Mouse (Mus musculus) adrenal gland (tissue): Measurements from ENCODE around the gene Ppih.

Experiments used
- intact Hi-C: fragments of 180-260 bp; cut with DNase I; formaldehyde crosslinking; loops from one replicate; pipeline ENCODE4 v1.15.1; 2025
- long read RNA-seq, 2 experiments: library from polyadenylated mRNA; unstranded; transcript quantifications; one replicate each; pipeline ENCODE4 v2.0.0; 2020; ENCODE audit warnings: borderline replicate concordance in 1 of 2; ENCODE audit not compliant: insufficient replicate concordance in 1 of 2

Gene Ppih
- long read RNA-seq, experiment 1, transcript Ppih-203 (10 exons, 800 nt), result major isoform, 9 of 16 reads
- long read RNA-seq, experiment 1, partial matches to known transcripts, result 0 of 16 reads
- long read RNA-seq, experiment 1, other reads (novel, unspliced or antisense), result 3 of 16 reads
- long read RNA-seq, experiment 2, transcript Ppih-203 (10 exons, 800 nt), result major isoform, 5 of 11 reads
- long read RNA-seq, experiment 2, partial matches to known transcripts, result 0 of 11 reads
- long read RNA-seq, experiment 2, other reads (novel, unspliced or antisense), result 0 of 11 reads

DNA sequence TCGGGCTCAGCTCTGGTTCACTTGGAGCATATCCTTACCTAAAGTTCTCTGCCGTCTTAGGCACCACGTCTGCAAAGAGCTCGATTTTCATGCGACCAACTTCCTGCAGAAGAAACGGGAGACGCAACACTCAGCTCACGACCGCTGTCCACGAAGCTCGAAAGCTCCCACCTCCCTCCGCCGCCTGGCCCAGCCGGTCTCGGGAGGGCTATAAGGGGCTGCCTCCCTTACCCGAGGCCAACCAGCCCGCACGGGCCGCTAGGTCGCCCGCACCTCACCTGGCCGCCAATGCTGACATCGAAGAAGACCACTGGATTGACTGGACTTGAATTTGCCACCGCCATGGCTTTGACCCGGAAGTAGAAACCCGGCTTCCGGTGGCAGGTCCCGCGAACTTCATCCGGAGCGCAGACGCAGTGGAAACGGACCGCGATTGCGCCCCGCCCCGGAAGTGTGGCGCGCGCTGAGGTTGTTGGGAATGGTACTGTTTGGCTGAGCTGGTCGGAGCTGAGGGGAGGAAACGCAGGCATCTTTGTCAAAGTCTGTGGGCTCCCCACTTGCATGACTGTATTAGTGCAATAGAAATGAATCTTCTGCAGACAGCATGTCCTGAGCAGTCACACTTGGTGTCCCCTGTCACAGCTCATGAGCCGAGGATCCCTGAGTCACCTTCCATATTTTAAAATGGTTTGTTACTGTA is at the start of gene Ppih:
Gene Ppih, minus strand, starts transcription at position 416 of the 700 bp plus-strand sequence.
- intact Hi-C loops, result no loop called here

DNA sequence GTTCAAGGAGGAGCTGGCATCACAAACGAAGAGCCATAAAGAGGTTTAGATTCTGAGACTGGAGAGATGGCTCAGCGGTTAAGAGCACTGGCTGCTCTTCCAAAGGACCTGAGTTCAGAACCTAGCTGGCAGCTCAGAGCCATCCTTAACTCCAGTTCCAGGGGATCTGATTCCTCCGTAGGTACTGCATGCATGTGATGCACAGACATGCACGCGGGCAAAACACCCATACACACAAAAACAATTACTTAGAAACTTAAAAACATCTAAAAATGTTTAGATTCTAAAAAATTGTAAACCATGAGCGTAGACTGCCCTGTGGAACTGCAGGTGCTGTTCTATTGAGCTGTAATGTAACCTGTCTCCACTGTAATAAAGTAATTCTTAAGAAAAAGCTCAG is 49.1 kb upstream of the Ppih start:
- intact Hi-C loops, result no loop called here

GRCm38 (mm10) chr4:119366758-119367526 is 46.6 kb upstream of the Ppih start:
- intact Hi-C loops, result no loop called here

DNA sequence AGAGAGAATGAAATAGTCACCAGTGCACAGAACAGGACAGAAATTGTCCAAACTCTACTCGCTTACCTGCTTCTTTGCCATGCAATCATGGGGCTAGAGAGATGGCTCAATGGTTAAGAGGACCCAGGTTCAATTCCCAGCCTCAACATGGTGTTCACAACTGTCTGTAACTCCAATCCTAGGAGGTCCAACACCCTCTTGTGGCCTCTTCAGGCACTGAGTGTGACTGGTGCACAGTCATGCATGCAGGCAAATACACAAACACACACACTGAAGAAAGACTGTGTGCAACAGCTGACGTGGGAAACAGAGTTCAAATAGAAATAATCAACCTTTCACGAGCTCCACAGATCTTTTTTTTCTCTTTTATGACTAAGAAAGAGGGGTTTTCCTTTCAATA is 41.9 kb upstream of the Ppih start:
- intact Hi-C loops, result no loop called here

DNA sequence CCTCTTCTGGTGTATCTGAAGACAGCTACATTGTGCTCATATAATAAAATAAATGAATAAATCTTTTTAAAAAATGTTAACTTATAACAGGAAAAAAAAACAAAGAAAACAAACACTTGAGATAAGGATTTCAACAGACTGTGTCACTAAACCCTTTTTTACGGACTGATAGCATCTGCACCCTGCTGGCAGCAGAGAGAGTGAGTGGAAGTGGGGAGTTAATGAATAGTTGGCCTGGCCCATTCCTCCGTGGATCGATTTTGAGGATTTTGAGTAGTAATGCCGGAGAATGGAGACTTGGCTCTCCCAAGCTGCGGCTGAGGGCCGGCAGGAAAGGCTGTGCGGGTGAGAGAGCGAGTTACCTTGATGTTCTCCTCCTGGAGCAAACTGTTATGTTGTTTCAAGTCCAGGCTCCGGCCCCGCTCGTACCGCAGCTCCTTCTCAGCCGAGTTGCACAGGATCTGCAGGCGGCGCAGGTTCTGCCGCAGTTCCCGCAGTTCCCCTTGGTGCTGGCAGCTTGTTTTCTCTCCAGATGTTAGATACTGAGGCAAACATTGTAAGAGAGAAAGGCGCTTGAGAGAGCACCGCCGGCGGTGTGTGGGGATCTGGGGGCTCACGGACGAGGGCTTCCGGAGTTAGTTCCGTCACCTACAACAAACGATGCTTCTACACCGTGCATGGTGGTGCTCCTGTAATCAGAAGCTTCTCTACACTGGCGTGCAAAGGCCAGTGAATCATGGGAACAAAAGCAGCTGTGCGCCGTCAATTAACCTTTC is 39.0 kb upstream of the Ppih start:
- intact Hi-C loops, result no loop called here

- intact Hi-C loops, result no loop called here
Measured at GRCm38 (mm10) chr4:119345508-119345907, 25.2 kb upstream of the Ppih start.

- intact Hi-C loops, result loop anchor here (5.0 kb wide), 1 partner anchor 92 kb away; no protein-coding TSS in a partner anchor
Measured at GRCm38 (mm10) chr4:119338861-119339361, 18.6 kb upstream of the Ppih start.

DNA sequence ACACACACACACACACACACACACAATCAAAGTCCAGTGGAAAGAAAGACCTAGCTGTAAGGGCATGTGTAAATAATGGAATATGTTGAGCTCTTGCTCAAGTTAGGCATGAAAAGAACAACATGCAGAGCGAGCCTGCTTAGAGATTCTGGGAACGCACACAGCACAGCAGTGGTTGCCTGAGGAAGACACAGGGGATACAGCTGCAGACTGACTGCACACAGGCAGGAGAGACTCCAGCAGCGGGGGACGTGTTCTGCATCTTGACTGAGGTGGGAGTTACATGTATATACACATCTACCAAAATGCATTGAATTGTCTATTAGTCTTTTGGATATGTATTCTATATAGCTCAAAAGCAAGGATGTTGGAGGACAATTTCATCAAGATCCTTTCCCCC is 18.1 kb upstream of the Ppih start:
- intact Hi-C loops, result loop anchor here (5.0 kb wide), 1 partner anchor 91 kb away; no protein-coding TSS in a partner anchor

- intact Hi-C loops, result no loop called here
Measured at GRCm38 (mm10) chr4:119333487-119333886, 13.1 kb upstream of the Ppih start.

DNA sequence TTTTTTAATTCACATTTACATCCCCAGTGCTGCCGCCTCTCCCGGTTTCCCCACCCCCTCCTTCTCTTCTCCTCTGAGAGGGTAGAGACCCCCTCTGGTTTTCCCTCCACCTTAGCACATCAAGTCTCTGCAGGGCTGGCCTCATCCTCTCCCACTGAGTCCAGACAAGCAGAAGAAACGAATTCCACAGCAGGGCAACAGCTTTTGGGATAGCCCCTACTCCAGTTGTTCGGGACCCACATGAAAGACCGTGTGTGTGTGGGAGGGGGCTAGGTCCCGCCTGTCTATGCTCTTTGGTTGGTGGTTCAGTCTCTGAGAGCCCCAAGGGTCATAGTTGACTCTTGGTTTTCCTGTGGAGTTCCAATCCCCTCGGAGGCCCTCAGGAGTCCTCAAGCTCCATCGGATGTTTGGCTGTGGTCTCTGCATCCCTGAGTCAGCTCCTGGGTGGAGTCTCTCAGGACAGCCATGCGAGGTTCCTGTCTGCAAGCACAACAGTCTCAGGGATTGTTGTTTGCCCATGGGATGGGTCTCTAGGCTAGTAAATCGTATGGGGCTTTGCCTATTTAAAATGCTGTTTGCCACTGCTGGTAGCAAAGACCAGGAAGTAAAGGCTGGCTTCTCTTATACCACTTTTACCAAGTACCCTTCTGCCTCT is 677 bp upstream of the Ppih start:
- intact Hi-C loops, result no loop called here

DNA sequence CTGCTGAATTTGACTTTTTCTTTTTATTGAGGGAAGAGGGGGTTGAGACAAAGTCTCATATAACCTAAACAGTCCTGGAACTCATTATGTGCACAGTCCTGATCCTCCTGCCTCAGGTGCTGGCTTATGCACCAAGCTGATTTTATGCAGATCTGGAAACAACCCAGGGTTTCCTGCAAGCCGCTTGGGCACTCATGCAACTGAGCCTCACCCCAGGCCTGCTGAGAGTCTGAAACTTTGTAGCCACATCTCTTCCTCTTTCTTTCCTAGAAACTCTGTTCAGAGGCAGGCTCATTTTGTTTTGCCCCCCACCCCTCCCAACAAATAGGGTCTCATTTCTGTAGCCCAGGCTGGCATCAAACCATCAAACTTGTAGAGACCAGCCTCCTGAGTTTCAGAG is 6.6 kb downstream of the Ppih start:
- intact Hi-C loops, result no loop called here

DNA sequence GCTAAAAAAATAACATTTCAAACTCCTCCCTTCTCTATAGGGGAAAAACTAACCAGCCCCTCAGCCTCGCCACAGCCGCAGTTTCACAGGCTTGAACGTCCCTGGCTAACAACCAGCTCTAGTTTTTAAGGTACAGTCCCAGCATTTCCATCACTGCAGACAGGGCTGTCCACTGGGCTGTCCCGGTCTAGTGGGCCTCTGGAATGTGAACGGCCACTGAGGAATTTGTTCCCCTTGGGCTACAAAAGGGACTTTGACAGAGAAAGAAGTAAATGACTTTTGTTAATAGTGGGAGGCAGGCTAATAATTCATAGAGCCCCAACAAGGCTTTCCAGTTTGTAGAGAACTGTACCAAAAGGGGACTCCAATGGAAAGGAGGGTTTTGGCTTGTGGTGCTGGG is 14.9 kb downstream of the Ppih start:
- intact Hi-C loops, result no loop called here

DNA sequence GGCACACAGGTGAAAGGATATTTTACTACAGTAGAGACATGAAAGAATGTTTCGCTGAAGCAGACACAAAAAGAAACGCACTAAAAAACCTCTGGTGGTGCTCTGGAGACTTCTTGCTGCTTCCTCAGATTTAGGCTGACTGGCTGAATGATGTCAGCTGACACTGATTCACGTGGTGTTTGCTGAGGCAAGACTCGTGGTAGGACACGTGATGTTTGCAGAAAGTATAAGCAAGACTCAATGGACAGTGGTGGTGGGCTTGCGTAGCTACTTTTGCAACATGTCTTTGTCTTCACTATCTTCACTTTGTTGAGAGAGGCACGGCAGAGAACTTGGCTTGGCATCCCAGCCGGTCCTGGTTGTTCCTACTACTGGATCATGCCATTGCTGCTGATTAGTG is 17.1 kb downstream of the Ppih start:
- intact Hi-C loops, result no loop called here

- intact Hi-C loops, result no loop called here
Measured at GRCm38 (mm10) chr4:119301777-119302176, 18.6 kb downstream of the Ppih start.

GRCm38 (mm10) chr4:119300761-119301160 is 19.6 kb downstream of the Ppih start:
- intact Hi-C loops, result no loop called here

DNA sequence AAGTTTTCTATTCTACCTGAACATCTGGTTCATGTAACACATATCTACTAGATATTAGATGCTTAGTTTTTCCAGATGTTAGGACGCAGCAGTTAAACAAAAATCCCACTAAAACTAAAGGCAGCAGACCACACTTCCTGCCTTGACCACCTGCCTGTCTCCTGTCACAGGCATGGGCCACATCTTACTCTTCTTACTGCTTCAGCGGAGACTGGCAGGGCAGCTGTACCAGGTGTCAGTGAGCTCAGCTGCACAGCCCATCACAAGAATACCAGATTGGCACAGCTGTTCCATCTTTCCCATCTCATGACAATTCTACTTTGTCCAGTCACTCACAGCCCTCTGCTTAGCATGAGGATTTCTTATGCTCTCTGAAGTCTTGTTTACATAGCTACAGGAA is 23.0 kb downstream of the Ppih start:
- intact Hi-C loops, result no loop called here

- intact Hi-C loops, result no loop called here
Measured at GRCm38 (mm10) chr4:119295134-119295453, 25.3 kb downstream of the Ppih start.

- intact Hi-C loops, result loop anchor here (5.0 kb wide), 1 partner anchor 47 kb away; no protein-coding TSS in a partner anchor
Measured at GRCm38 (mm10) chr4:119294415-119295133, 25.8 kb downstream of the Ppih start, which contains the start of gene Ybx1. TSS of gene Ybx1 (minus strand) at chr4:119294604.

GRCm38 (mm10) chr4:119293574-119294258 is 26.6 kb downstream of the Ppih start:
- intact Hi-C loops, result loop anchor here (5.0 kb wide), 1 partner anchor 46 kb away; no protein-coding TSS in a partner anchor
